Mouse (Mus musculus): ENCODE measurements around the gene Klc3. TPM values are rescaled to one million over a fixed set of nuclear protein-coding genes. Genes with fewer than 3 reads are reported as not detected.
A peak's percentile ranks its signal among the peaks of the same experiment; 100 is the strongest.

Gene Klc3
- total RNA-seq, 2 experiments from 2014 or later, result not detected

GRCm38 (mm10) chr7:19410766-19411344, 7.0 kb upstream of the Klc3 start:
- ATAC-seq (replicated peaks; ENCODE audit: low FRiP score, poor library complexity, severe bottlenecking), result no peak

- no peak for ATAC-seq (replicated peaks; ENCODE audit: low FRiP score, poor library complexity, severe bottlenecking)
Observed at GRCm38 (mm10) chr7:19409753-19410152, 5.8 kb upstream of the Klc3 start.

- ATAC-seq (replicated peaks; ENCODE audit: low FRiP score, poor library complexity, severe bottlenecking), result peak; percentile 78
Observed at GRCm38 (mm10) chr7:19405417-19405816, 1.5 kb upstream of the Klc3 start.

GRCm38 (mm10) chr7:19404476-19404875, 572 bp upstream of the Klc3 start, which contains the start of gene Ckm:
Gene Ckm (plus strand): TSS chr7:19404776.
- ATAC-seq (replicated peaks; ENCODE audit: low FRiP score, poor library complexity, severe bottlenecking), result no peak

- no peak for ATAC-seq (replicated peaks; ENCODE audit: low FRiP score, poor library complexity, severe bottlenecking)
Observed at GRCm38 (mm10) chr7:19402535-19403112, 1.3 kb downstream of the Klc3 start.

GRCm38 (mm10) chr7:19400946-19401345, 3.0 kb downstream of the Klc3 start:
- no peak for ATAC-seq (replicated peaks; ENCODE audit: low FRiP score, poor library complexity, severe bottlenecking)

- ATAC-seq (replicated peaks; ENCODE audit: low FRiP score, poor library complexity, severe bottlenecking), result no peak
Observed at GRCm38 (mm10) chr7:19399496-19400280, 4.2 kb downstream of the Klc3 start.

- ATAC-seq (replicated peaks; ENCODE audit: low FRiP score, poor library complexity, severe bottlenecking), result no peak
Observed at GRCm38 (mm10) chr7:19394484-19394883, 9.4 kb downstream of the Klc3 start.

- no peak for ATAC-seq (replicated peaks; ENCODE audit: low FRiP score, poor library complexity, severe bottlenecking)
Observed at GRCm38 (mm10) chr7:19388699-19389413, 15.0 kb downstream of the Klc3 start.

GRCm38 (mm10) chr7:19383708-19384107, 20.2 kb downstream of the Klc3 start:
- ATAC-seq (replicated peaks; ENCODE audit: low FRiP score, poor library complexity, severe bottlenecking), result no peak

GRCm38 (mm10) chr7:19382166-19382541, 21.8 kb downstream of the Klc3 start:
- peak; percentile 52 for ATAC-seq (replicated peaks; ENCODE audit: low FRiP score, poor library complexity, severe bottlenecking)

- ATAC-seq (replicated peaks; ENCODE audit: low FRiP score, poor library complexity, severe bottlenecking), result peak; percentile 99
Observed at GRCm38 (mm10) chr7:19381377-19382165, 22.3 kb downstream of the Klc3 start, which contains the start of gene Ercc2. Gene Ercc2 (plus strand): TSS chr7:19382010.

- no peak for ATAC-seq (replicated peaks; ENCODE audit: low FRiP score, poor library complexity, severe bottlenecking)
Observed at GRCm38 (mm10) chr7:19378049-19378448, 25.9 kb downstream of the Klc3 start.

GRCm38 (mm10) chr7:19376019-19376418, 27.9 kb downstream of the Klc3 start:
- no peak for ATAC-seq (replicated peaks; ENCODE audit: low FRiP score, poor library complexity, severe bottlenecking)

- ATAC-seq (replicated peaks; ENCODE audit: low FRiP score, poor library complexity, severe bottlenecking), result no peak
Observed at GRCm38 (mm10) chr7:19375368-19375767, 28.5 kb downstream of the Klc3 start.

GRCm38 (mm10) chr7:19373367-19373766, 30.5 kb downstream of the Klc3 start:
- no peak for ATAC-seq (replicated peaks; ENCODE audit: low FRiP score, poor library complexity, severe bottlenecking)

- no peak; the same call in 1 of the 2 replicates for ATAC-seq (replicated peaks; ENCODE audit: low FRiP score, poor library complexity, severe bottlenecking)
Observed at GRCm38 (mm10) chr7:19369823-19370425, 34.0 kb downstream of the Klc3 start.

GRCm38 (mm10) chr7:19368380-19368779, 35.5 kb downstream of the Klc3 start:
- no peak for ATAC-seq (replicated peaks; ENCODE audit: low FRiP score, poor library complexity, severe bottlenecking)

GRCm38 (mm10) chr7:19365376-19365775, 38.5 kb downstream of the Klc3 start:
- no peak for ATAC-seq (replicated peaks; ENCODE audit: low FRiP score, poor library complexity, severe bottlenecking)
